Mouse (Mus musculus): ENCODE results near the gene Gtf2a1. TPM values are rescaled to one million over a fixed set of nuclear protein-coding genes. Genes with fewer than 3 reads are reported as not detected.
"Not testable (repeated sequence)": the region's sequence is repeated elsewhere in the genome, so short reads cannot be mapped to it uniquely, and the experiment has no call there.

Gtf2a1 gene
- polyA plus RNA-seq, 1 experiment from 2014 or later = 68.9 TPM

DNA sequence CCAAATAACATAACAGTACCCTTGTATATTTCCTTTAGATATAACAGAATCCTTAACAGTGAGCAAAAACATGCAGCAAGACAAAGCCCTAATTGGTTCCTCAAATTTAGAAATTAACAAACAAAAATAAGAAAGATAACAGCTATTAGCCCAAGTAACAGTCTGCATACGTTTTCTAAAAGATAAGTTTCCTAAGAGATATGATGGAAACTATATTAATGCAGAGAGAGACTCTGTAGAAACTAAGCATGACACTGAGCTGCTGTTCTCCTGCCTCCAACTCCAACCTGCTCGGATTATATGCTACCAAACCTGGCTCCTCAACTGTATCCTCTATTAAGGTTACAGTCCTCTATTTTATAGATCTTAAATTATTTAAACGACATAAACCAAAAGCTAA lies 21.0 kb downstream of the Gtf2a1 start:
- Histone ChIP-seq H3K4me3 (replicated peaks; ENCODE audit: low read depth, low read length) (no peak overlapping the region), H3K9me3 (ENCODE audit: control insufficient read depth, low read length) (no peaks in the 10 kb centered on the region), H3K4me1 (ENCODE audit: control insufficient read depth, insufficient read depth, low read length) (no peaks in the 10 kb centered on the region), H3K9ac (replicated peaks; ENCODE audit: low read length) (no peak overlapping the region), H3K27ac (replicated peaks; ENCODE audit: low read depth, low read length) (no peak overlapping the region), H3K4me2 (ENCODE audit: low read length) (no peak overlapping the region), H3K36me3 (ENCODE audit: control insufficient read depth, insufficient read depth, low read length) (peaks cover 90% of the 10 kb centered on the region), H3K27me3 (ENCODE audit: control insufficient read depth, insufficient read depth, low read length) (no peaks in the 10 kb centered on the region)
- 90% methylated on average over 3 of the region's 3 CpGs for WGBS
- DNase-seq (no peak), ATAC-seq (ENCODE audit: low FRiP score, low TSS enrichment) (no peak)

DNA sequence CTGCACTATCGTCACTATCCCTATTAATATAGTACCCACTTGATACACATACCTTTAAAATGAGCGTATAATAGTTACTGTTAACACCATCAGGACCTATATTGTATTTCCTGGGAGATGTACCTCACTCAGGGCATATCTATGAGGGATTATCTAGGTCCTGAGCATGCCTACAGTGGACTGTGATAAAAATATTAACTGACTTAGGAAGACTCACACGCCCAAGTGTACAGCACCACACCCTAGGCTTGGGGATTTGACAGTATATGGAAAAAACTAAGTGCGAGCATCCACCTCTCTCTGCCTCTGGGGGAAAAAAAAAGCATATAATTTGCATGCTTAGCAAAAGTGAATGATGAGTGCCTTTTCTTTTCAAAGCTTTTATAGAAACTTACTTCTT lies 23.1 kb downstream of the Gtf2a1 start:
- DNase-seq (no peak), ATAC-seq (ENCODE audit: low FRiP score, low TSS enrichment) (no peak)
- Histone ChIP-seq H3K27me3 (ENCODE audit: control insufficient read depth, insufficient read depth, low read length) (no peaks in the 10 kb centered on the region), H3K36me3 (ENCODE audit: control insufficient read depth, insufficient read depth, low read length) (peaks cover 88% of the 10 kb centered on the region), H3K9me3 (ENCODE audit: control insufficient read depth, low read length) (no peaks in the 10 kb centered on the region), H3K4me2 (ENCODE audit: low read length) (no peak overlapping the region), H3K27ac (replicated peaks; ENCODE audit: low read depth, low read length) (no peak overlapping the region), H3K4me3 (replicated peaks; ENCODE audit: low read depth, low read length) (no peak overlapping the region), H3K4me1 (ENCODE audit: control insufficient read depth, insufficient read depth, low read length) (no peaks in the 10 kb centered on the region), H3K9ac (replicated peaks; ENCODE audit: low read length) (no peak overlapping the region)
- 95% methylated on average over 4 of the region's 4 CpGs for WGBS

DNA sequence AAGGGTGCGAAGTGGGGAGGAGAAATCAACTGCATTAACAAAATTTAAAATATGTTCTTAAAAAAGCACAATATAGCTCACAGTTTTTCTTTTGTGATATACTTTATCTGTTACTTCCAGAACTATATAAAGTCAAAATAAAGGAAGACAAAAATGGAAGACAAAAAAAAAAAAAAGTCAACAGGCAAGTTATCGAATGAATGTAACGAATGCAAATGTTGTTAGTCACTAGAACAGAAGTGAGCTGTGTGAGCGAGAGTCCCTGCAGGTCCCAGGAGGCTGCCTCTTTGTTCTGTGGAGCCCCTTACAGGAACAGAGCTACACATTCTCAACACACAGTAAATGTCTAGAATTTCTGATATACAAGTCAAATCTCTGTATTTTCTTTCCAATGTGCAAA lies 32.1 kb downstream of the Gtf2a1 start:
- not testable (repeated sequence) for H3K4me1 ChIP-seq (ENCODE audit: control insufficient read depth, insufficient read depth, low read length); ATAC-seq (ENCODE audit: low FRiP score, low TSS enrichment); H3K27ac ChIP-seq (replicated peaks; ENCODE audit: low read depth, low read length); H3K27me3 ChIP-seq (ENCODE audit: control insufficient read depth, insufficient read depth, low read length); H3K9me3 ChIP-seq (ENCODE audit: control insufficient read depth, low read length); H3K4me2 ChIP-seq (ENCODE audit: low read length); DNase-seq; H3K9ac ChIP-seq (replicated peaks; ENCODE audit: low read length); H3K4me3 ChIP-seq (replicated peaks; ENCODE audit: low read depth, low read length)
- WGBS = 54% methylated on average over 4 of the region's 4 CpGs
- peaks cover 42% of the 10 kb centered on the region for H3K36me3 ChIP-seq (ENCODE audit: control insufficient read depth, insufficient read depth, low read length)

DNA sequence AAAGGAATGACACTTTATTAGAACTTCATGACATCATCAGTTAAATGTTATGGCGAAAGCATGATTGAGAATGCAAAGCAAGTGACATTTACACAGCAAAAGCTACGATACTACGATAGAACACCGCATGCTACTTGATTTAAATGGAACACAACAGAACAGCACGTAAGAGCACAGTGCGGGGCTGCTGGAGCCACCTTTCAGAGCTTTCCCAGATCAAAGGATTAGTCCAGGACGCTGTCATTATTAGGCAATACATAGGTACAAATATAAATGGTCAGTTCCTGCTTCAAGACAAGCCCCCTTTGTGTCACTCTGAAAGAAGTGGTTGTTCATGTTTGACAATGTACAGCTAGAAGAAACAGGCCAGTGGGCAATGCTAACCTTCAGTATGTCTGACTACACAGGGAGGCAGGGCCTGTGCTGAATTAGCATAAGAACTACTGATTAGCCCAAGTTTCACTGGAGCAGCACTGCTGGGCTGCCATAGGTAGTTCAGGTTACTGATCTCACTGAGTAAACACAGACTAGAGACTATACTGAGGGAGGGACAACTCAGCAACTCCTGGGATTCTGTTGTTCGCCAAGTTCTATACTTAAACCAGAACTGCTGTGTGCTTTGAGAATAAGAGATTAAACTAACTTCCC lies 32.8 kb downstream of the Gtf2a1 start:
- not testable (repeated sequence) for H3K4me2 ChIP-seq (ENCODE audit: low read length); H3K27me3 ChIP-seq (ENCODE audit: control insufficient read depth, insufficient read depth, low read length); H3K9ac ChIP-seq (replicated peaks; ENCODE audit: low read length); H3K4me3 ChIP-seq (replicated peaks; ENCODE audit: low read depth, low read length); ATAC-seq (ENCODE audit: low FRiP score, low TSS enrichment); H3K27ac ChIP-seq (replicated peaks; ENCODE audit: low read depth, low read length); H3K4me1 ChIP-seq (ENCODE audit: control insufficient read depth, insufficient read depth, low read length); DNase-seq; H3K9me3 ChIP-seq (ENCODE audit: control insufficient read depth, low read length)
- H3K36me3 ChIP-seq (ENCODE audit: control insufficient read depth, insufficient read depth, low read length) = peaks cover 36% of the 10 kb centered on the region
- 87% methylated on average over 8 of the region's 8 CpGs for WGBS

DNA sequence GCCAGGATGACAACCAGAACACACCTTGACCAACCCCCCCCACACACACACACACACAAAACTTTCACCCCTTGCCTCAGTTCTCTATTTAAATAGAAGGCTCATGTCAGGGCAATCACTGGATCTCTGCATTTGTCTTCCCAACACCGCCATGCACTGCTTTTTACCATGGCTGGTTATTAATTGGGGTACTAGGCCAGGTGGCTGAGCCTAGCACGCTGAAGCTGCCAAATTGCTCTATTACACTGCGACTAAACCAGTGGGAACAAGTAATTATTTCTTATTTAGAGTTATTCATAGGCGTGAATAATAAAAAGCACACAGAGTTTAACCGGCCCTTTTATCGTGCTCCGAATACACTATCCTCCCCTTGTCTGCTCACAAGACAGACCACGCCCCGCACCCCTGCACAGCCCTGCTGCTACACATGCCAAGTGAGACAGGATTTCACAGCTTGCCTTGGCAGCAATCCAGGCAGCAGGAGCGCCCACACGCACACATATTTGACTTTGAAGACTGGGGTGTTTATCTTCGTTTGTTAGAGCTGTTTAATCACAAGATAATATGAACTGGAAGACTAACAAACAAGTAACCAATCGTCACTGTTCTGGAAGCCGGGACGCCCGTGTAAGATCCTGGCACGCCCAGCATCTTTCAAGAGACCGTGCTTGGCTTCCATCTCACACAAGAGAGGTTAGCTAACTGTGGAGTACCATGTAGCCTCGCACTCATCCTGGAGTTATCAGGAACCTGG lies 38.3 kb downstream of the Gtf2a1 start:
- Histone ChIP-seq H3K4me1 (ENCODE audit: control insufficient read depth, insufficient read depth, low read length) (no peaks in the 10 kb centered on the region; the same call in 1 of the 2 replicates), H3K4me3 (replicated peaks; ENCODE audit: low read depth, low read length) (no peak overlapping the region), H3K27me3 (ENCODE audit: control insufficient read depth, insufficient read depth, low read length) (no peaks in the 10 kb centered on the region), H3K9me3 (ENCODE audit: control insufficient read depth, low read length) (no peaks in the 10 kb centered on the region), H3K36me3 (ENCODE audit: control insufficient read depth, insufficient read depth, low read length) (peaks cover 11% of the 10 kb centered on the region), H3K9ac (replicated peaks; ENCODE audit: low read length) (no peak overlapping the region), H3K27ac (replicated peaks; ENCODE audit: low read depth, low read length) (no peak overlapping the region), H3K4me2 (ENCODE audit: low read length) (0 out of 2 replicates have a peak overlapping the region, but pooled peaks have one; percentile 11)
- DNase-seq = peak; percentile 86
- peak; percentile 86 for ATAC-seq (ENCODE audit: low FRiP score, low TSS enrichment)
- 47% methylated on average over 19 of the region's 19 CpGs for WGBS

DNA sequence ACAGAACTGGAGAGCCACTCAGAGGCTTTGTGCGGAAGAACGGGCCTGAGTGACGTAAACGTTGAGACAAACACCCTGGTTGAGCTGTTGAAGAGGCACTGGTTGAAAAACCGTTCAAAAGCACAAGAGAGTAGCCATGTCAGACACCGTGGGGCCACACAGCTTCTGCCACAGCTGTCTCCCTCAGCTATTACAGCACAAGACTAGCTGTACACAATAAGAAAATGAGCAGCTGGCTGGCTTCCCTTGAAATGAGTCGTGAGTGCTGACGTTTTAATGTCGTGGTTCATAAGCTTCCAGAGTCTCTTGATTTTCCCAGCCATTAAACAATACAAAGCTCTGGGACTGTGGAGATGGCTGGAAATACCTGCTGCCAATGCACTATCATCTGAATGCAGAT lies 40.8 kb downstream of the Gtf2a1 start:
- no peak overlapping the region for H3K27ac ChIP-seq (replicated peaks; ENCODE audit: low read depth, low read length)
- H3K4me1 ChIP-seq (ENCODE audit: control insufficient read depth, insufficient read depth, low read length) = no peaks in the 10 kb centered on the region; the same call in 1 of the 2 replicates
- WGBS = 58% methylated on average over 9 of the region's 9 CpGs
- H3K9me3 ChIP-seq (ENCODE audit: control insufficient read depth, low read length) = no peaks in the 10 kb centered on the region
- peak; percentile 11 for DNase-seq
- no peak overlapping the region for H3K4me3 ChIP-seq (replicated peaks; ENCODE audit: low read depth, low read length)
- peaks cover 5% of the 10 kb centered on the region; the same call in 1 of the 2 replicates for H3K36me3 ChIP-seq (ENCODE audit: control insufficient read depth, insufficient read depth, low read length)
- no peak overlapping the region for H3K4me2 ChIP-seq (ENCODE audit: low read length)
- H3K27me3 ChIP-seq (ENCODE audit: control insufficient read depth, insufficient read depth, low read length) = no peaks in the 10 kb centered on the region
- H3K9ac ChIP-seq (replicated peaks; ENCODE audit: low read length) = no peak overlapping the region
- ATAC-seq (ENCODE audit: low FRiP score, low TSS enrichment) = no peak

DNA sequence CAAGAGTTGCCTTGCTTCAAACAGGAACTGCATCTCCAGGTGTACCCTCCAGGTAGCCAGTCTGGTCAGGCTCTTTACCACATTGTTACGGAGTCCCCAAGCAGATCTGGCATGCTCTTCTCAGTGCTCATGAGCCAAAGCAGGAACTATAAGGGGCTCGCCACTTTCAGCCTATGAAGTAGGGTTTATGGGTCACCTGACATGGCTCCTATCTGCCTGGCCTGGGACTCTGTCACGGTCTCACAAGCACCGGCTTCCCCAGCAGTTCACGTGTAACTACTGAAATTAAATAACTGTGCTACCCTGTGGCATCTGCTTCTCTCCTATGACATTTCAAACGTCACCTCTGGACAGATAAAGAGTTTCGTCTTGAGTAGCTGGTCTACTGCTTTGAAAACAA lies 50.1 kb downstream of the Gtf2a1 start:
- DNase-seq (no peak), ATAC-seq (ENCODE audit: low FRiP score, low TSS enrichment) (no peak)
- WGBS = 92% methylated on average over 7 of the region's 7 CpGs
- Histone ChIP-seq H3K27me3 (ENCODE audit: control insufficient read depth, insufficient read depth, low read length) (no peaks in the 10 kb centered on the region), H3K4me3 (replicated peaks; ENCODE audit: low read depth, low read length) (no peak overlapping the region), H3K9me3 (ENCODE audit: control insufficient read depth, low read length) (no peaks in the 10 kb centered on the region), H3K4me2 (ENCODE audit: low read length) (no peak overlapping the region), H3K27ac (replicated peaks; ENCODE audit: low read depth, low read length) (no peak overlapping the region), H3K9ac (replicated peaks; ENCODE audit: low read length) (no peak overlapping the region), H3K4me1 (ENCODE audit: control insufficient read depth, insufficient read depth, low read length) (no peaks in the 10 kb centered on the region), H3K36me3 (ENCODE audit: control insufficient read depth, insufficient read depth, low read length) (no peaks in the 10 kb centered on the region)

DNA sequence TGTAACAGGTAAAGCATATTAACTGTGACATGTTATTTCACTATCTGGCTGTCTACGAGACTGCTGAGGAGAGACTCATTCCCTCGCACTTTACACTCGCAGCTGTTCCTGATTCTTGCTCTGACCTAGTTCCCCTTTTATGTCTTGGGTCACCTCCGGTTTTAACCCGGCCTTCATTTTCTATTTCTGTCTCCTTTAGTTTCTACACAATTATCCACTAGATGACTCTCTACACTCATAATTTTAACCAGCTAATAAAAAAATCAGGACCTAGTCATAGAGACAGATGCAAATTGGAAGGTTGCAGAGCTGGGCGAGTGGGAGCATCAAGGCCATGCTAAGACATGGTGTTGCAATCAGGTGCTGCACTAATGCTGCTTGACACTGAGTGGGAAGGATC lies 55.8 kb downstream of the Gtf2a1 start:
- WGBS = 93% methylated on average over 6 of the region's 6 CpGs
- ATAC-seq (ENCODE audit: low FRiP score, low TSS enrichment) (no peak), DNase-seq (no peak)
- Histone ChIP-seq H3K4me2 (ENCODE audit: low read length) (no peak overlapping the region), H3K9me3 (ENCODE audit: control insufficient read depth, low read length) (no peaks in the 10 kb centered on the region), H3K36me3 (ENCODE audit: control insufficient read depth, insufficient read depth, low read length) (no peaks in the 10 kb centered on the region), H3K4me3 (replicated peaks; ENCODE audit: low read depth, low read length) (no peak overlapping the region), H3K9ac (replicated peaks; ENCODE audit: low read length) (no peak overlapping the region), H3K27me3 (ENCODE audit: control insufficient read depth, insufficient read depth, low read length) (no peaks in the 10 kb centered on the region), H3K27ac (replicated peaks; ENCODE audit: low read depth, low read length) (no peak overlapping the region), H3K4me1 (ENCODE audit: control insufficient read depth, insufficient read depth, low read length) (no peaks in the 10 kb centered on the region)

DNA sequence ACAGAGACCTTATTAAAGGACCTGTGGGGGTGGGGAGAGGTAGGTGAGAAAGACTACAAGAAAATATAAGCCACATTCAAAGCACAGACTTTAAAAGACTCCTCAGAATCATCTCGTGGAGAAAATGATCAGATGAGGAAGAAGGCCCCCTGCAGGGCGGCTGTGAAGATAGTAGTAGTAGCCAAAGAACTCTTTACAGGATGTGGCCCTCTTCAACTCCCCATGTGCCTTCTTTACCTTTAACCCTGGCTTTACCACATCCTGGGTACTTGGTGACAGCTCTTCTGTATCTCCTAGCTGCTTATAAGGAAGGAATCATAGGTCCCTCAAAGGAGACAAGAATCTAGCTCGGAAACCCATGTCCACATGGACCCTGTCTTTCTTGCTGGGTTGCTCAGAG lies 66.7 kb downstream of the Gtf2a1 start:
- Histone ChIP-seq H3K27ac (replicated peaks; ENCODE audit: low read depth, low read length) (no peak overlapping the region), H3K4me3 (replicated peaks; ENCODE audit: low read depth, low read length) (no peak overlapping the region), H3K9ac (replicated peaks; ENCODE audit: low read length) (no peak overlapping the region), H3K4me2 (ENCODE audit: low read length) (no peak overlapping the region), H3K4me1 (ENCODE audit: control insufficient read depth, insufficient read depth, low read length) (no peaks in the 10 kb centered on the region), H3K36me3 (ENCODE audit: control insufficient read depth, insufficient read depth, low read length) (no peaks in the 10 kb centered on the region), H3K27me3 (ENCODE audit: control insufficient read depth, insufficient read depth, low read length) (no peaks in the 10 kb centered on the region), H3K9me3 (ENCODE audit: control insufficient read depth, low read length) (no peaks in the 10 kb centered on the region)
- ATAC-seq (ENCODE audit: low FRiP score, low TSS enrichment) = no peak
- WGBS = 76% methylated on average over 3 of the region's 3 CpGs
- DNase-seq = no peak
